Mouse (Mus musculus) c-Kit-negative CD71-positive TER-119-positive erythroid progenitor cells, embryonic 14.5 days (primary cell): ENCODE data around the gene Cntrob.

Experiments
- DNase-seq: peaks from one replicate; pipeline ENCODE4 v3.0.0-alpha.2; 2013; ENCODE audit warnings: low read depth, low spot score

The Cntrob gene

DNA sequence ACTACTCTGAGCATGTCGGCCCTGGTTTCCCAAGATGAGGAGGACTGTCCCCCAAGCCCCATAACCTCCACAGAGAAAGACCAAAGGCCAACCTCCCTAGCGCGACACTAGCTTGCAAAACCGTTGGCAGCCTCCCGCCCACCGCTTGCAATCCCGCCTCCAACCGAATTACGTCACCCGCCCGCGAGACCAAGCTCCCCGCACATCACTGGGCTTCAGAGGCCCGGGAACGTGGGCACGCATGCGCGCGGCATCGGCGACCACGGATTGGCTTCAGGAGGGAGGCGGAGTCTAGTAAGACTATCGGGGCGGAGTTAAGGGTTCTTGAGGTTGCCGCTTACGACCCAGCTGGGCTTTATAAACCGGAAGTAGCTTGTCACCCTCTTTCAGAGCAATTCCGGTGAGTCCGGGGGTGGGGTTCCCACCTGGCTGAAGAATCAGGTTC lies at the start of gene Cntrob, which contains the start of gene Trappc1:
Gene Cntrob, minus strand, starts transcription at position 109 of the 445 bp plus-strand sequence.
Gene Trappc1, plus strand, starts transcription at position 314 of the 445 bp plus-strand sequence.
- peak; percentile 97 for DNase-seq

DNA sequence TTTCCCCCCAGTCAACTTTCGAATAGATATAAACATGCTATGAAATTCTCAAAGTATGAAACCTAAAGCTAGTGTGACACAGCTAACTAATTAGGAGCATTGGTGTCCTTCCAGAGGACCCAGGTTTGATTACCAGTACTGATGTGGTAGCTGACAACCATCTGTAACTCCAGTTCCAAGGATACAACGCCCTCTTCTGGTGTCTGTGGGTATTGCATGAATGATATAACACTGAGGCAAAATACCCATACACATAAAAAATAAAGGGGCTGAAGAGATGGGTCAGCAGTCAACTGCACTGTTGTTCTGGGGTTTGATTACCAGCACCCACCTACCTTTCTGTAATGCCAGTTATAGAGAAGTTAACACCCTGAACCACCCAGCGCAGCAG lies 49.2 kb upstream of the Cntrob start:
- DNase-seq = peak; percentile 57

DNA sequence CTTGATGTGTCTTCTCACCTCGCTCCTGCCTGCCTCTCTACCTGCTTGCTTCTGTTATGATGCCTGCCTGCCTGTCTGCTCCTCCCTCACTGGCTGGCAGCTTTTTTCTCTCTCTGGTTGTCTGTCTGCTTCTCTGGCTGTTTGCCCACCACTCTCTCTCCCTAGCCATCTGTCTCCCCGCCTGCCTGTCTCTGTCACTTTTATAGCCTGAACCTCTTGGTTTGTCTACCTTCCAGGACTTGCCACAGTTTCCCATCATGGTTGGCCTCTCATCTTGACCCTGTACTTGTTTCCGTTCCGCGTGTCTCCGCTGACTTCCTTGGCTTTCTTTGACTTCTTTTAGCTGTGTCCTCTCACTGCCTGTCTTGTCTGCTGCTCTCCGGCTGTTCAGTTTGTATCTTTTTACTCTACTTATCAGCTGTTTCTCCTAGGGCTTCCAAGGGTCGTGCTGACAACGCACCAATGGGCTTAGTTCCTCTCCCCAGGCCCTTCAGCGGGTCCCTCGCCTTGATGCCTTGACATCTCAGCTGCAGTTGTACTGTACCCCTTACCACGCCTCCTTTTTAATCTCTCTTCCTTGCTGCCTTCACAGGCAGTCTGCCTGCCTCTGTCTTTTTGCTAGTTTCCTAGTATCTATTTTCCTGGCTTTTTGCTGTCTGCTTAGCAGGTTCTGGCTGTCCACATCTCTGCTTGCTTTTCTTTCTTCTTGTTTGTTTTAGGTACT lies 48.6 kb upstream of the Cntrob start:
- no peak for DNase-seq

DNA sequence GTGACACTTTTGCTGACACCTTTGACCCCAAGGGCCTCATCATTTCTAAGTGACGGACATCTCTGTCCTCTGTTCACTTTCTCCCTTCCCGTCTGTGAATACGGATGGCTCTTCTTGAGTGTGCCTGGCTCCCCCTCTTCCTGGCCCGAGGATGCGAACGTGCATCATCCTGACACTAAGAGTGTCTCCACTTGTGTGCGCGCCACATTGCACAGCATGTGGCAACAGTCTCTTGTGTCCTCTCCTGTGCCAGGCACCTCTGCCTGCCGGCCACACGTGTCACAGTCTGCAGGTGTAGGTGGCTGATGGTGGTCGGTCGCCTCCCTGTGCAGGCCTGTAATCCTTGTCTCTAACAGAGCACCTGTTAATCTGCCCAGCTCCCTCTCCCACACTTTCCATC lies 48.0 kb upstream of the Cntrob start:
- DNase-seq = no peak

DNA sequence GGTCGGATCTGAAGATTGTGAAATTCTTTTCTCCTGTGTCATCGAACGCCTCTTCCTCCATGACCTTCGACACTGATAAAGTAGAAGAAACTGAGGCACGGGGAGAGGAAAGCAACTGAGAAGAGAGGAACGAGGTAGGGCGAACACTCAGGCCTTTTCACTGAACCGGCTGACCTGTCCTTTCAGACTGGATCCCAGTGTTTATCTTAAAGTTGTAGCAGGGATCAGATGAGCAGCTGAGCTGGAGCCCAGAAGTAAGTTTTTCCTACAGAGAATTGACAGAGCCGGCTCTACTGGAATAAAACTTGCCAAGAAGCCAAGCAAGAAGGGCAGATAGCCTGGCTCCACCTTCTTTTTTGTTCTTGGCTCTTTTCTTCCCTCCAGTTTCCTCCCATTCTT lies 47.2 kb upstream of the Cntrob start:
- DNase-seq = no peak

DNA sequence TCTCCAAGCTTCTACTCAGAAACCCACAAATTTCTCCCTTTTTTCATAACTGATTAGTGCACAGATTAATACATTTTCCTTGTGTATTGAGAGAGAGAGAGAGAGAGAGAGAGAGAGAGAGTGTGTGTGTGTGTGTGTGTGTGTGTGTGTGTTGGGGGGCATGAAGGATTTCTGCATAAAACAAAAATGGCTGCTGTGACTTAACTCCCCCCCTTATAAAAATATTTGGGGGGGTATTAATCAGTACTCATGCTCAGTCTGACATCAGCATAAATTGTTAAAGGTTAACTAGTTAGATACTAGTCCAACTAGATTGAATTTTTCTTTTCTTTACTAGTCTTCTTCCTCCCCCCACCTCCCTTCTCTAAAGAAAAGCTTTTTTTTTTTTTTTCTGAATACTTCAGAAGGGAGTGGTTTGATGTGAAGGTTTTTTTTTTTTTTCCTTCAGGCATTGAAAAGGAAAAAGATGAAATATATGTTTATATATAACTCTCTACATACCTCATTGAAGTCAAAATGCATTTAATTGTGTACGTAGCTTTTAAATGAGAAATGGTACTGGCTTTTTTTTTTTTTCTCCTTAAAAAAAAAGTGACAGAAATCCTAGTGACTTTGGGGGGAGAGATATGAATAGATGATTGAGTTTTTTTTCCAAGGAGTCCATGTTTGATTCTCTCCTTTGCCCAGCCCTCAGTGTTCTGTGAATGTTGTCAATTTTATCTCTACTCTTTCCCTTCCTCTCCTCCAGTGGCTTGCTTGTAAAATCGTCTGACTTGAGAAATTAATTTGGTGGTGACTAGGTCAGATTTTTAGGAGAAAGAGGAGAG lies 46.6 kb upstream of the Cntrob start:
- no peak for DNase-seq

DNA sequence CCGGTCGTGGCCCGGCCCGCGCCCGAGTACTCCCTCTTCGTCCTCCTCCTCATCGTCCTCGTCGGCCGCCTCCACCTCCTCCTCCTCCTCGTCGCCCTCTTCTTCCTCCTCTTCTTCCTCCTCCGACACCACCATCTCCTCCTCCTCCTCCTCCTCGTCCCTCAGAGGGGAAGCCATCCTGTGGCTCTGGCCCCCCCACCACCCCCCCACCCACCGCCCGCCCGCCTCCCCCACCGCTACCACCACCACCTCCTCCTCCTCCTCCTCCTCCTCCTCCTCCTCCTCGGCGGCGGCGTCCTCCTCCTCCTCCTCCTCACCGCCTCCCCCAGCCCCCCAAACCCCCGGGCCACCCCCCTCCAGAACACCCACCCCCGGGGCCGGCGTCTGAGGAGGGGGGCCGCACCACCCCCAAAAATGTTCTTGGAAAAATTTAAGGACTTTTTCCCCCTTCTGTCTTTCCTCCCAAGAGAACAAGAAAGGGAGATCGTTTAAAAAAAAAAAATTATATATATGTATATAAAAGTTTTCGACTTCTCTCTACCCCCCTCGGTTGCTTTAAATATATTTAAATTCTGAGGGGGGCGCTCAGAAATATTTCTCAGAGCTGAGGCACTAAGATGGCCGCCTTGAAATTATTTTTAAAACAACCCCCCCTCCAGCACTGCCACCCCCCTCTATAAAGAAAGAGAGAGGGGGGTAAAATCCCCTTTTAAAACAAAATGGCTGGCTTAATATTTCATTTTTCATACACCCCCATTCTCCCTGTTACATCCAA lies 45.8 kb upstream of the Cntrob start, which contains the start of gene Chd3:
Gene Chd3, minus strand, starts transcription at position 192 of the 775 bp plus-strand sequence.
- DNase-seq = no peak

DNA sequence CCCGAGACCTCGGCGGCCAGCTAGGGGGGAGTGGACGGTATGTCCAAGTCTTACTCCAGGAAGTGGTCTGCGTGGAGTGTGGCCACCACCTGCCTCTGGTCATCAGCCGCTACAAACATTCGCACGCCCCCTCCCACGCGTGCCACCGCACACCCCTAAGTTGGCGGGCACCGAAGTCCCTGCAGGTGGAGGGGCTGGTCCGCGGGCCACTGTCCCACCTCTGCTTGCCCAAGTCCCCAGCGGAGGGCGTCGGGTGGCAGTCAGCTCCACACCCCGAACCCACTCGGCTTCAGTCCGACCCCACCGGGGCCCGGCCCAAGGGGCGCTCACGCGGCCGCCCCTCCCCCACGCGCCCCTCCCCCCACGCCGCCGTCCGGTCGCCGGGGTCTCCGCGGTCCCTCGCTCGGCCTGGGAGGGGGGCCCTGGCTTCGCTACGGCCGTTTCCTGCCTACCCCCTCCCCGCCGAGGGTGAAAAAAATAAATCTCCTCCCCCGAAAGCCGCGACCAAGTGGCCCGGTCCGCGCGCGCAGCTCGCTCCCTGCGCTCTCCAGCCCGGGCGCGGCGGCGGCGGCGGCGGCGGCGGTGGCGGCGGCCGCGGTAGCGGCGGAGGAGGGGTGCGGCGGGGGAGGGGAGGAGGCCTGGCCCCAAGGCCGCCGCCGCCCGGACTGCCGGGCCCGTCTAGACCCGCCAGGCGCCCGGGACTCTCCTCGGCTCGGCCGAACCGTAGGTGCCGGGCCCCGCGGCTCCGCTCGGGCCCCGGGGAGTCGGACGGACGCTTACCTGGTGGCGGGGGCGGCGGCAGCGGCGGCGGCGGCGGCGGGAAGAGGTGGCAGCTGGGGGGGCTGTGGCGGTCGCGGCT lies 45.0 kb upstream of the Cntrob start:
- no peak for DNase-seq

DNA sequence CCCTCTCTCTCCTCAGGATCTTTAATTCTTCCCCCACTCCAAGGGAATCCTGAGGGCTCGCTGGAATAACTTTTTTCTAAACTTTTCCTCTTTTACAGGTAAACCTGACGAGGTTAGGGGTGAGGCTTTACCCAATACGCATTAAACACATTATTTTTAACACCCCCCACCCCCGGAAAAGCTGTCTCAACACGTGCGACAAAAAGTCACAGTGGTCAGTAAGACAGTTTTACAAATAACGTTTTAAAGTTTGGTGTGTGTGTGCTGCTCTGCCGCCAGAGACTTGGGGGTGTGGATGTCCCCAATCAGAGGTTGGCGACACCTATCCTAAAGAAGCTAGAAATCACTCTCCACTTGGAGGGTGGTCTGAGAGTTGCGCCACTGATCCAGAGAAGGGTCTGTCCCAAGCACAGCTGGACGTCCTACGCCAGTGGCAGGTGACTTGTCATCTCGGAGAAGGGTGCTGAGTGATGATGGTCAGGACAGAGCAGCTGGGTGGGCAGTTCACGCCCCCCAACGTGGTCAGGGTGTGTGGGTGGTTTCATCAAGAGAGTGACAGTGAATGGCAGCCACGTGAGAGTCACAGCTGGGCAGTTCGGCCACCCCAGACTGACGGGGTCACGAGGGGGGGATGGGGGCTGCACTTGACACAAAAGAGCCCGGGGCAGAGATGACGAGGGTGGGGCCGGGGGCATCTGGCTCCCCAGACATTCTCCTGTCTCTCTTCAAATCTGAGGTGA lies 44.2 kb upstream of the Cntrob start:
- DNase-seq = no peak

DNA sequence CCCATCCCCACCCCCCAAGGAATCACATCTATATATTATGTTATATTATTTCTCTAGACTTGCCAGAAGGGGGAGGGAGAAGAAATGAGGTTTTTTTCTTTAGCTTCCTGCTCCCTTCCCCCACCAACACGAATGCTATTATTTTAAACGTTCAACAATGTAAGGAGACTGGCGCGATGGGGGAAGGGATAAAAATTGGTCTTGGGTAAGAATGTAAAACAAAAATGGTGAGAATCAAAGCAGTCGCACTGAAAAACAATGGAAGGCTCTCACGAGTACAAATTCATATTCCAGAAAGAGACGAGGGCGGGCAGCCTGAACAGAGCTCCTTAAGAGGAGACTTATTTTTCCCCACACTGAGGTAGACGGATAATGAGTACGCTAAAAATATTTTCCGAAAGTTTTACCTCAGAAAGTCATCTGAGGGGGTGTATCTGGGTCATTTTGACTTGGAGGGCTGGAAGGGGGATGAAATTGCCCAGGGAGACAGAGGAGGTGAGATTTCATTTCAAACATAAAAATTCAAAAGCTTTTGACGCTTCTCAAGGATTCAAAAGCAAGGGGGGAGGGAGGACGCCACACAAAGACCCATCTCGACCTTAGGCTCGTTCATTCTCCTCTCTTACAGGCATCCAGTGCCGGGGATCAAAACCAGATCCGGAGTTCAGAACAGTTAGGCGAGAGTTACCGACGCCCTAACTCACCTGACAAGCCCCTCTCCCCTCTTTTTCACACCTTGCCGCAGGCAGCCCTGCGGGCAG lies 43.5 kb upstream of the Cntrob start:
- DNase-seq = no peak

DNA sequence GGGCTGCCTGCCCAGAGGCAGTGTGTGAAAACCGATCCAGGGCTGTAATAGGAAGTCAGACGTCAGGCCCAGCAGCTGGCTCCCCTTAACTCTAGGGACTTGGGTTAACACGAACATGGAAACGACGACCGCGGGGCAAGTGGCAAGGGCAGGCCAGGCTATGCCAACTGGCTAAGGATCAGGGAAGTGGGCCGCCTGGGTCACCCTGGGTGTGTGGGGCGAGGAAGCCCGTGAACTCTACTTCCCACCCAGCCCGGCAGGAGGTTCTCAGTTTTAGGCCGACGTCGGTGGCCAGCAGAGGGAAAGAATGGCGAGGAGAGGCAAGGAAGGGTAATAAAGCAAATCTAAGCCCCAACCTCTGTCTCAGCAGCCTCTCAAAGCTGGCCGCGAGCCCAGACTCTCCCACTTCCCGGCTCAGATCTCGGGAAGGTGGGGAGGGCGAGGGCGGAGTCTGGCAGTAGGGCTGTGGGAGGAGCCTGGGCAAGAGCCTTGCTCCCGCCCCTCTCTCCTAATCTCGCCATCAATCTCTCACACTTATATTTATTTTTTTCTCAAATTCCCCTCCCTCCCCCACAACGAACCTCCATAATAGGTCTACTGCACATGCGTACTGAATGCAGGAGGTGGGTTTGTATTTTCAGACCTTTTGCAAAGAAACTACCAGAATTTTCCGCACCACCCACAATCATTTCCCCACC lies 42.7 kb upstream of the Cntrob start:
- peak; percentile 22 for DNase-seq

DNA sequence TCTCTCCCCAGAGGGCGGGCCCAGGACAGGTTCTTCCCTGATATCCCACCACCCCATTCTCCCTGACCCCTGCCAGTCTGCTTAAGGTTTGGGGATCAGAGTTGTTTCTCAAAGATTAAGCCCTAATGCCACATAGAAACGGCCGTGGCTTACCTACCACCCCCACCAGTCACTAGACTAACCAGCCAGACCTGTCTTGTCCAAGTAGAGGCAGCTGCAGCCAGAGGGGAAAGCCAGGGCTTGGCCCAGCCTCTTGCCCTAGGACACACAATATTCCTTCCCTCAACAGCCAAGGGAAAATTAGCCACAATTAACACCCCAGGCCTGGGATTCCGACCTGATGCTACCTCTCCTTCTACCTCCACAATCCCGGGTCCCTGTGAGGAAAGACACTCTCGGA lies 42.1 kb upstream of the Cntrob start:
- no peak for DNase-seq

DNA sequence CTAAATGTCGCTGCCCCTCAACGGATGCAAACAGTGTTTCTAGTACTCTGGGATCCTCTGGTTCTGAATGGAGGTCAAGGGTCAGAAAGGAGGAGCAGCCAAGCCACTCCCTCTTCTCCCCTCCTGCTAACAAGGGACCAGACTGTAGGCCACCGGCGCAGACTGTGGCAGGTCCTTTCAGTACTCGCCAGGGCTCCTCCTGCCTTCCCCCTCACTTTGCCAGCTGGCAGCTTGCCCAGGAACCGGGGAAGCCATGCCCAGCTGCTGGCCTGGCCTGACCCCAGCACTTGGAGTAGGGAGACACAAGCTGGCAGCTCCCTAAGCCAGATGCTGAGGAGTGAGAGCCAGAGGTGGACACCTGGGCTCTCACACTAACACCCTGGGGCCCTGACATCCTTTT lies 41.3 kb upstream of the Cntrob start:
- DNase-seq = no peak

DNA sequence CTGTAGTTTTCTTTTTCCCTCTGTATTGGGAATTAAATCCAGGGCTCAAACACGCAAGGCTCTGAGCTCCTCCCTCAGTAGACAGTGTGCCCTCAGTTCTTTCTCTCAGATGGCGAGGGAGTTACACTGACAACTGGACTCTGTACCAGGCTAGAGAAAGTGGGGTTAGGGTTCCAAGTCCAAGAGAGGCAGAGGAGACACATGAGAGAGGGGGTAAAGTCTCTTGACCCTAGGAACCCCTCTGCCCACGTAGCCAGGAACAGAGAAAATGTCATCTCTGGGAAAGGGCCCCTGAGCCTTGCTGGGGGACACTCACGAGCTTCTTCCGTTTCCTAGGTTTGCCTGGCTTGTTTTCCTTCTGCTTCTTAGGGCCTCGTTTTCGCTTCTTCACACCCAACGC lies 40.8 kb upstream of the Cntrob start:
- DNase-seq = no peak

DNA sequence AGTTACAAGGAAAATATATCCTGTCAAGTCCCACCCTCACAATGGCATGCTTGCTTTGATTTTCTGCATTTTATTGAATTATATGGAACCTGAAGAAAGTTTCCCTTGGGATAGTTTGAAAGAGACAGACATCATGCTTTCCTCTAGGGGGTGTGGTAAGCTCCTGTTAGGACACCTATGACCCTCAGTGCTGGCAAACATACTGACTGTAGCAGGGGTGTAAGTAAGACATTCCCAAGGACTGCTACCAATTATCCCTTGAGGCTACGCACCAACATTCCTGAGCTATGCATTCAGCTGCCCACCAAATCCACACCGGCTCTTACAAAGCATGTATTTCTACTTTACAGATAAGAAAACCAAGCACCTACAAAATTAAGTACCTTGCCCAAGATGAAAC lies 38.9 kb upstream of the Cntrob start:
- no peak for DNase-seq

DNA sequence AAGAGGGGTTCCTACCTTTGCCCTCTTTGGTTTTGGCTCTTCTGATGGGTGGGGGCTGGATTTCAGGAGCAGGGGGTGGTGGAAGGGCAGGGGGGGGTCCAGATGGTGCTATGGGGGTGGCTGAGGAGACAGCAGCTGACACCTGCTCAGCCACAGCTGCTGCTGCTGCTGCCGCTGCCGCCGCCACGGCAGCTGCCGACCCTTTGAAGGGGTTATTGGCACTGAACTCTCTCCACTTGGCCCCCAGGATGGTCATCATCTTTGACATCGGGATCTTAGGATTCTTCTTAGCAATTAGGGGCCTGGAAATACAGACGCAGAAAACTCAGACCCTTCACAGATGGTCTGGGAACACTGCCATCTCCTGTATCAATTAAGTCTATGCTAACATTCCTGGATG lies 38.4 kb upstream of the Cntrob start:
- no peak for DNase-seq

DNA sequence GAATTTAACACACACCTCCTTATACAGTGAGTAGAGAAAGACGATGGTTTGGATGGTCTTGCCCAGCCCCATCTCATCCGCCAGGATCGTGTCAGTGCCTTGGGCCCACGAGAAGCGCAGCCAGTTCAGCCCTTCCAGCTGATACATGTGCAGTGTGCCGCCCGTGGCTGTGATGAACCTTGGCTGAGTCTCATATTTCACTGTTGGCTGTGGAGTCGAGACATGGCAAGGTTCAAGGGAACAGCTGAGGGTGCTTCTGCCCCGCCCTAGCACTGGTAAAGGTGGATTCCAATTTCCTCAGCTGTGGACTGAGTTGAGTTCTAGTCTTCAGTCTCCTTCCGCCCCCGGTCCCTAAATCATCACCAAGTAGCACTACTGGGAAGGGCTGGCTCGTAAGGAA lies 34.1 kb upstream of the Cntrob start:
- DNase-seq = no peak

DNA sequence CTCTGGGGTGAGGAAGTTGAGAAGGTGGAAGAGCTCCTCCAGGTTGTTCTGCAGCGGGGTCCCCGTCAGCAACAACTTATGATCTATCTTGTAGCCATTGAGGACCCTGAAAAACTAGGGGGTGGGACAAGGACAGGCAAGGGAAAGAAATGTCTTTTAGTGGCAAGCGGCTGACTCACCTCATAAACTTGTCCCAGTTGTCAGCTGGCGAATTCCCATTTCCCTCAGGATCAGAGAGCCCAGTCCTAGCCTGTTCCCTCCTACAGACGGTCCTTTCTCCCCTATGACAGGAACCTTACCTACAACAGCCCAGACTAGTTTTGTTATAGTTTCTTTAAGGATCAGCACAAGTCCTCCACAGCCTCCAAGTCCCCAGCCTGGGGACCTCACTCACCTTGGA lies 33.0 kb upstream of the Cntrob start:
- DNase-seq = no peak

DNA sequence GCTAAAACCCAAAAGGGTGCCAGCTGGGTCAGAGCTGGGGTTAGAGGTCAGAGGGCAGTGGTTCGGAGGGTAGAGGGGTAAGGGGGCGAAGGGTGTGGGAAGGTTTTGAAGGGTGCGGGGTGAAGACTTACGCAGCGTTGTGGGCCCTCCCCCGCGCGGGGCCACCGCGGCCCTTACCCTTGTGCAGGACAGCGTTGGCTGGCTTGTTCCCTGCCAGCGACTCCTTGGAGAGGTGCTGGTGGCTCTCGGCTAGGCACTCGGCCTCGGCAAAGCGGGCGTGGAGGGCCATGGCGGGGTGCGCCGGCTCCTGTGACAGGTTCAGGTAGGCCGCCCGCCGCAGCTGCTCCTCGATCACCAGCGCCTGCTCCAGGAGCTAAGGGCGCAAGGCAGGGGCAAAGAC lies 22.9 kb upstream of the Cntrob start:
- DNase-seq = no peak
